Mouse (Mus musculus) urinary bladder, postnatal 36 days (tissue): ENCODE data around the gene Spryd4.
"Not testable (repeated sequence)": the region's sequence is repeated elsewhere in the genome, so short reads cannot be mapped to it uniquely, and the experiment has no call there.

Source experiments
- DNase-seq, 2 experiments: peaks; one replicate each; pipeline ENCODE4 v3.0.0; 2022; ENCODE audit warnings: low spot score in 2 of 2, mixed read lengths in 1 of 2

The Spryd4 gene

DNA sequence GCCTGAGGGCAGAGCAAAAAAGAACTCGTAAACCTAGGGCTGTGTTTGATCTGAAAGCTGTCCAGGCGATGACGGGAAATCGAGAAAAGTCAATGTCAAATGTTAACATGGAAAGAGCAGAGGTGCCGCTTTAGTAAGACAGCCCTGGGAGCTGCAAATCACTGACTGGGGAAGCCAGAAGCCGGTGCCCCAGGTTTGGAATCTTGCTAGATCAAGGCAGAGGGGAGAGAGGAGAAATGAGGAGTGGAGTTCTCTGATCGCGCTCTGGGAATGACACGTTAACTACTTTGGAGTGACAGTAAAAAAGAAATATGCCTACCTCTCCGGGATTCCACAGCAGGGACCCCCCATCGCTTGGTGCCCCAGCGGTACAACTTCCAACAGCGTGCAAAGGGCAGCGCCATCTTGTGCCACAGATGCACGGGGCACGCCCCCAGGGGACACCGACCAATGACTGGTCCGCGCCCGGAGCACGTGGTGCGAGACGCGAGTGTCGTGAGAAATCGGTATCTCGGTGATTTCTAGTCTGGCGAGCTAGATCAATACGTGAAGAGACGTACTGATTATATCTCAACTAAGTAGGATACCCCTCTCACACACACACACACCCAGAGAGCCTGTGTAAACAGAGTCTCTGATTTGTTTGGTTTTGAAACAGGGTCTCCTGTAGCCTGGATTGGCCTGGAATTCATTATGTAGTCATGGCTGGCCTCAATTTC, at the start of gene Spryd4:
Gene Spryd4, minus strand, starts transcription at position 418 of the 719 bp plus-strand sequence.
- peak; percentile 84 to 92 for DNase-seq

DNA sequence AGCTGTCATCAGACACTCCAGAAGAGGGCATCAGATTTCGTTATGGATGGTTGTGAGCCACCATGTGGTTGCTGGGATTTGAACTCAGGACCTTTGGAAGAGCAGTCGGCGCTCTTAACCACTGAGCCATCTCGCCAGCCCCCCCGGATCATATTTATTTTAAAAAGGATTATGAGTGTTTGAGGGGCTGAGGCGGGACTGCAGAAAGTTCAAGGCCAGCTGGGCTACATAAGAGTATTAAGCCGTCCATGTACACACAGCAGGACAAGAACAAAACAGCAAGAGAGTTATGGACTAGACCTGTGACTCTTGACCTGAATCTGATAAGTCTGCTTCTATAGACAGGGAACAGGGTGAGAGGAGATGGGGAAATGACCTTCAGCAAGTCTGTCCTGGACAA, 48.8 kb upstream of the Spryd4 start:
- DNase-seq = not testable (repeated sequence)

- no peak for DNase-seq
Measured at GRCm38 (mm10) chr10:128259946-128260345, 48.3 kb upstream of the Spryd4 start.

DNA sequence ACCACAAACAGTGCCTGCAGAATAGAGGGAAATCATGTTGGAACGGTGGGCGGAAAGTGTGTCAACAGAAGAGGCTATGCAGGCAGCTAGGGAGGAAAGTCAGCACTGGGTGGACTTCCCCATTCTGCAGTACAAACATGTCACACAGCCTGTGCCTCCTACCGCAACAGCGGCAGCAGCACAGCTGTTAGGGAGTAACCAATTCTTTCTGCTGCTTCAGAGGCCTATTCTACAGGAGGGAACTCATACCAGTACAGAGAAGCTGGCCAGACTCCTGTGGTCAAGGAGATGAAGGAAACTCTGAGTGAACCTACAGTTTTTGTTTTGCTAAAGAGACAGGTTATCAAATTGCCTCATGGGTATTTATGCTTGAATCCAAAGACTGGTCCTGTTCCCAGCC, 47.3 kb upstream of the Spryd4 start:
- DNase-seq = no peak

- DNase-seq = no peak
Measured at GRCm38 (mm10) chr10:128256328-128256727, 44.7 kb upstream of the Spryd4 start.

DNA sequence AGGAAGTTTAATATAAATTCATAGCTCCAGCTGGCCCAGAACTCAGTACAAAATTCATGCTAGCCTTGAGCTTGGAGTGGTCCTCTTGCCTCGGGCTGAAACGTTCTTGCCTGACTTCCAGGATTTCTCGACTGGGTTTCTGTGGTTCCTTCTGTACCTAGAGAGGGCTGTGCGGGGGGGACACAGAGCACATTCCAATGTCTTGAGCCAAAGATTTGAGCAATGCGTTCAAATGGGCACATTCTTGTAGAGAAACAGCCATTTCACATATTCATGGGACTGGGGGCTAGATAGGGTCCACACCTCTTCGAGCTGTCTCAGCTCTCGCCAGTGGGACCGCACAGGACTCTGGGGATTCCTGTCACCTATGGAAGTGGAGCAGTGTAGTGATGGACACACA, 44.3 kb upstream of the Spryd4 start:
- no peak for DNase-seq

- DNase-seq = no peak
Measured at GRCm38 (mm10) chr10:128253677-128254255, 42.2 kb upstream of the Spryd4 start, which contains the start of gene Apon. Gene Apon, plus strand, starts transcription at chr10:128254096.

GRCm38 (mm10) chr10:128250565-128250964, 39.0 kb upstream of the Spryd4 start:
- no peak for DNase-seq

DNA sequence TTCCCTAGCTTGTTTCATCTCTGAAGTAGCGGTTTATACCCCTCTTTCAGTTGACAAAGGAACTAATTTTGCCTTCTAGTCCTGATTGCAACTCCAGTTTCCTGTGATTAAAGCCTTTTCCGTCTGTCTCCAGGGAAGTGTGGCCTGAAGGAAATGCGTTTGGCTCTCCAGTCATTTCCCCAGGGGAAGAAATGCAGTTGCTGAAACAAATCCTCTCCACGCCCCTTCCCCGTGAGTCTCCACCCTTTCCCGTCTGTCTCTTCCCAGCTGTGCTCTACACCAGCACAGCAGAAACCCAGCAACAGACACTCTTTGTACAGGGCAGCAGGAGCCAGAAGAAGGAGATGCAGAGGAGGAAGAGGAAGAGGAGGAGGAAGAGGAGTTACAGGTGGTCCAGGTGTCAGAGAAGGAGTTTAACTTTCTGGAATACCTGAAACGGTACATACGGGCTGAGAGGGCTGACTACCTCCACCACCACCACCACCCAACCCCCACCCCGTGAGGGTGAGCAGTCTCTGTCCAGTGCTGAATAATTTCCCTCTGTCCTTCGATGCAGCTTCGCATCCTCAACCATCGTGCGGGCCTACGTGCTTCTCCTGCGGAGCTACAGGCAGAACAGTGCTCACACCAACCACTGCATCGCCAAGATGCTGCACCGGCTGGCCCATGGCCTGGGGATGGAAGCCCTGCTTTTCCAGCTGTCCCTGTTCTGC, 35.6 kb upstream of the Spryd4 start:
- peak in 1 of 2 experiments; percentile 47 for DNase-seq

DNA sequence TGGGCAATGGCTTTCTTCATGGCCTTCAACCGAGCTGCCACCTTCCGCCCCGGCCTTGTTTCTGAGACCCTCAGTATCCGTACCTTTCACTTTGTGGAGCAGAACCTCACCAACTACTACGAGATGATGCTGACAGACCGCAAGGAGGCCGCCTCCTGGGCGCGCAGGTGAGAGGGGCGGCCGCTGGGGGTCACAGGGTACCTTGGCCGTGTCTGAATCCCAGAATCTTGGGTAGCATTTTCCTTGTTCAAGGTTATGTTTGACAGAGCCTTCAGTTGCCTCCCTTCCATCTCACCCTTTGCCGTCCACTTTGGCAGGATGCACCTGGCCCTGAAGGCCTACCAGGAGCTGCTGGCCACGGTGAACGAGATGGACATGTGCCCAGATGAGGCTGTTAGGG, 32.5 kb upstream of the Spryd4 start:
- no peak for DNase-seq

DNA sequence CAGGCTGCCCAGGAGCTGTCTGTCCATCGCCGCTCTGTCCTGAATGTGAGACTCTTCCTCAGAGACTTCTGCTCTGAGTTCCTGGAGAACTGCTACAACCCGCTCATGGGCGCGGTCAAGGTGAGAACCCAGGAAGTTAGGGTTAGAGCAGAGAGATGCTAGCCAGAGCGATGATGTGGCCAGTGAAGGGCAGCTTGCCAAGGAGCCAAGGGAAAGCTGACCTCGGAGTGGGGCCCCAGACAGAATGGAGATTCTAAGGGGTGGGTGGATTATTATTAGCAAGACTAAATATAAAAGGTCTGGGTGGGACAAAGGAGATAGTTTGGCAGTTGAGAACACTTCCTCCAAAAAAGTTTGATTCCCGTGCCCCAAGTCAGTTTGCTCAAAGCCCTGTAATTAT, 31.6 kb upstream of the Spryd4 start:
- no peak for DNase-seq

- DNase-seq = no peak
Measured at GRCm38 (mm10) chr10:128240131-128240530, 28.5 kb upstream of the Spryd4 start.

GRCm38 (mm10) chr10:128239140-128239539, 27.5 kb upstream of the Spryd4 start:
- no peak for DNase-seq

GRCm38 (mm10) chr10:128237807-128238480, 26.3 kb upstream of the Spryd4 start:
- no peak for DNase-seq

DNA sequence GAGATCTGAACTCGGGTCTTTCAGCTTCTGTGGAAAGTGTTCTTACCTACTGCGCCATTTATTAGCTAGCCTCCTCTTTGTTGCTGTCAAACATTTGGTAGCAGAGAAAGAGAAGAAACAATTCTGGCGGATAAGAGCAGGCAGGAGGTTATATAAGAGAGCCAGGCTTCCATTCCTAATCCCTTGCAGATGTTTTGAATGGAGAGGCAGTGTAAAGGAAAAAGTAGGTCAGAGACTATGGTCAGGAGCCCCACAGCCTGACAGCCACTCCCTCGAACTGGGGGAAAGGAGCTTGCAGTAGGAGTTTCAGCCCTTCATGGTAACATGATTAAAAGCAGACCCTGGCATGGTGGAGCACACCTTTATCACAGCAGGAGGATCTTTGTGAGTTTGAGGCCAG, 24.7 kb upstream of the Spryd4 start:
- DNase-seq = no peak

DNA sequence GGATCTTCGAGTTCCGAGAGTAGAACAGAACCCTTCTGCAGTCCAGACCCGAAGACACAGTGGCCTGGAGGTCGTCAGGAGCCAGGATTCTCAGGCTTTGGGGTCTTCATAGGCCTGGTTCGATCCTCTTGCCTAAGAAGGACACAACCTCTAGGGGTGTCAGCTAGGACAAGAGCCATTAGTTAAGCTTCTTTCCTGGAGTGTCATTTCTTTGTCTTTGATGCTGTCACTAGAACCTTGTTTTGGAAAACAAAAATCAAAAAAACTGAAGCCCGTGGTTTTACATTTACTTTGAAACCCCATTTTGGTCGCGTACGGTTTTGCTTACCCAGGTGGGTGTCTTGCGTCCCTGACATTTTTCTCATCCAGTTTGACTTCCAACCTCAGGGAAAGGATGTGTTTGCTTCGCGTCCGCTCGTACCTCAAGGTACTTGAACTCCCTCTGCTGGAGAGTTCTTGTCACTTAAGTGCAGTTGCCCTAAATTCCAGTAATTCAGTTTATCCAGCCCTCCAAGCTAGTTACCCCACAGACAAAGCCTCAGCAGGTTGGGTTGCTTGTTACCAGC, 20.9 kb upstream of the Spryd4 start:
- DNase-seq = peak; percentile 34 to 47

DNA sequence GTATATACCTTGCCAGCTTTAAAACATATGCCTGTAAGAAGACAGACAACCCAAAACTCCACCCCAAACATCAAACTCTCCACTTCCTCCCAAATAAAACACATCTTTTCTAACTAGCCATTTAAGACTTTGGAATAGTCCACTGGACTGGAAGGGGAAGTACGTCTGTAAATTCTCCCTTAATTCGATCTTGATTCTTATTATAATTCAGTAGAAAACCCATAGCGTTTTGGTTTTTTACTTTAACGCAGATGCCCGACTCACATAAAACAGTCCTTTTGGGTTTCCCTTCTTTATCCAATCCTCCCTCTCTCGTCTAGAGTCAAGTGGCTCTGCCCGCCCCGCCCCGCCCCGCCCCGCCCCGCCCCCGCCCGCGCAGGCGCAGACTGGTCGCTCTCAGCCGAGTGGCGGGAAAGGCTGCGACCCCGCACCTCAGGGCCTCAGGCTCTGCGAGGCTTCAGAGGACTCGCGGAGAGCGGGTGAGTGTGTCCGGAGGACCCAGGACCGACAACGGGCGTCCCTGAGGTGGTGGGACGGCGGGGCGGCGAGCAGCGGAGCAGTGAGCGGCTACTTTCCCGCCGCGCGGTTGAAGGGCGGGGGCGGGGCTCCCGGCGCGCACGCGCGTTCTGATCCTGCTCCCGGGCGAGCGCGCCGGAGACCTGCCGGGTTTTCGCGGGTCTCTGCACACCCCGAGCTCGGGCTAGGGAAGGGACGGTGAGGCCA, 20.3 kb upstream of the Spryd4 start, which contains the start of gene Timeless:
Gene Timeless, plus strand, starts transcription at position 369 of the 723 bp plus-strand sequence.
- DNase-seq = peak; percentile 87

DNA sequence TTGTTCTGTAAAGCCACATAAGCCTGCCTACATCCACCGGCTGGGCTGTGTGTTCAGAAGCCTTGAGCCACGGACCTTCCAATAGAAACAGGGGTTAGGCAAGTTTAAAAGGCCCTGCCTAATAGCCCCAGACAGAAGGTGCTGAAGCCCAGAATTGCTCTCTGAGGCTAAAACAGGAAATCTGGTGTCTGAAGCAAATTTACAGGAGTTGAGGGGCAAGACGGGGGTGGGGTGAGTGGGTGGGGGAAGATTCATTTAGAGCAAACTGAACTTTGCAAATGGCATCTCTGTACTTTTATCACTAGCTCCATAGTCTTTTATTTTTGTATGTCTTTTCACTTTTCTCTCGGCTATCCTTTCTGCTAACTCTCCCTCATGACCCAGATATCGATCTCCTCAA, 19.5 kb upstream of the Spryd4 start:
- DNase-seq = no peak

- no peak for DNase-seq
Measured at GRCm38 (mm10) chr10:128230582-128230981, 19.0 kb upstream of the Spryd4 start.

DNA sequence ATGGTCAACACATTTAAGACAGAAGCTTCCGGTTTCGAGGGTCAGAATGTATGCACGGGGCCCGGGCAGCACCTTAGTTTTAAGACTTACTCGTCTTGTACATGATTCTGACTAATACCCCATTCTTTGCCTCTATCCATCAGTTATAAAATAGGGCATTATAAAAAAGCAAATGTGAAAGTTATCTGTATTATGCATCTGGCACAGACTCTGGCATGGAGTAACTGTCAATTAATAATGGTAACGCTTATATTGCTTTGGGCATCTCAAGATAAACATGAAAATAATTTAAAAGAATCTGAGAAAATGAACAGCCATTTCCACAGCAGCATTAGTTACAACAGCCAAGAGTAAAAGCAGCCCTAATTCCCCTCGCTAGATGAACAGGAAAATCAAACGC, 16.4 kb upstream of the Spryd4 start:
- no peak for DNase-seq

- no peak for DNase-seq
Measured at GRCm38 (mm10) chr10:128227592-128227991, 16.0 kb upstream of the Spryd4 start.
